Mouse (Mus musculus) forebrain, embryonic 14.5 days (tissue): ENCODE measurements at regions not wholly inside any gene's neighbourhood (a gene's known extent, or its start where the extent isn't known, plus 50 kb on each side); places are given as distances from the start of the nearest gene placed in this dataset.

Experiments used
- ATAC-seq: fragments of 200-750 bp; cut with Nextera tagmentation; 2 replicates; pipeline ENCODE4 v1.8.0; 2017; ENCODE audit warnings: mild to moderate bottlenecking, moderate library complexity
- DNase-seq: peaks from one replicate; pipeline ENCODE4 v3.0.0-alpha.2; 2015; ENCODE audit warnings: low spot score
- H3K27ac ChIP-seq: fragments of 300-500 bp; sonication (generic); 2 replicates; pipeline ENCODE4 v1.5.1; 2014; ENCODE audit warnings: low read depth, mild to moderate bottlenecking, control low read depth, low read length, moderate library complexity
- H3K27me3 ChIP-seq: fragments of 300-500 bp; sonication (generic); replicated peaks from 2 replicates; pipeline ENCODE4 v1.6.1; 2014; ENCODE audit warnings: low read length, control low read depth, mixed read lengths; ENCODE audit not compliant: control insufficient read depth, insufficient read depth
- H3K36me3 ChIP-seq: fragments of 300-500 bp; sonication (generic); 2 replicates; pipeline ENCODE4 v1.6.1; 2014; ENCODE audit warnings: low read length, control low read depth; ENCODE audit not compliant: control insufficient read depth, insufficient read depth
- H3K4me1 ChIP-seq: fragments of 300-500 bp; sonication (generic); 2 replicates; pipeline ENCODE4 v1.6.1; 2014; ENCODE audit warnings: antibody characterized with exemption, low read length, control low read depth; ENCODE audit not compliant: control insufficient read depth, insufficient read depth
- H3K4me2 ChIP-seq: fragments of 300-500 bp; sonication (generic); 2 replicates; pipeline ENCODE4 v1.6.1; 2014; ENCODE audit warnings: mild to moderate bottlenecking, control low read depth, low read length
- H3K4me3 ChIP-seq: fragments of 300-500 bp; sonication (generic); 2 replicates; pipeline ENCODE4 v1.5.1; 2014; ENCODE audit warnings: low read depth, low read length, control low read depth
- H3K9ac ChIP-seq: fragments of 300-500 bp; sonication (generic); 2 replicates; pipeline ENCODE4 v1.6.1; 2014; ENCODE audit warnings: mild to moderate bottlenecking, low read length, control low read depth, moderate library complexity
- H3K9me3 ChIP-seq: fragments of 300-500 bp; sonication (generic); replicated peaks from 2 replicates; pipeline ENCODE4 v1.6.1; 2016; ENCODE audit warnings: low read length, control low read depth, mixed read lengths; ENCODE audit not compliant: control insufficient read depth
- WGBS: fragments of 180-500 bp; shearing (Covaris S2); extraction: QIAGEN DNeasy Blood & Tissue Kit; methylation state at CpG from one replicate; pipeline ENCODE4 v1.1.7; 2014; 5-methylcytosine and 5-hydroxymethylcytosine counted together

DNA sequence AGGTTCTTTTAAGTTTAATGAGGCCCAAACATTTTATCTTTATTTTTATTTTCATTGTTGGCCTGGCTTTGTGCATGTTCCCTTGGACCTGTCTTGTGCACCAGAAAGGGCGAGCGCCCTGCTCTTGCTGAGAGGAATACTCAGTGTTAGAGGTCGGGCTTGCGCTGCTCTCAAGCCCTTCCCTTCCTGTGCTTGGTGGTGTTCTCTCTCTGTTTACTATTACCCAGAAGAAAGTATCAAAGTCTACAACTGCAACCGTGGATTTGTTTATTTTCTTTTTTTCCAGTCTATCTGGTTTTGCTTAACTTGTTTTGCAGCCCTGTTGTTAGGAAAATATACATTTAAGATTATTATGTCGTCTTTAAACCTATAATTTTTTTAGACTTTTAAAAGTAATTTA is 74.1 kb upstream of the Aldh1a3 start:
- Histone ChIP-seq H3K27me3 (no peaks in the 10 kb centered on the region), H3K27ac (no peak overlapping the region), H3K4me1 (no peaks in the 10 kb centered on the region), H3K9me3 (no peaks in the 10 kb centered on the region), H3K9ac (no peak overlapping the region), H3K4me3 (no peak overlapping the region), H3K36me3 (no peaks in the 10 kb centered on the region), H3K4me2 (no peak overlapping the region)
- no peak for DNase-seq
- no peak for ATAC-seq
- WGBS, result 87% methylated on average over 6 of the region's 6 CpGs

GRCm38 (mm10) chr7:66497480-66497879 is 70.2 kb upstream of the Aldh1a3 start:
- Histone ChIP-seq H3K4me2 (no peak overlapping the region), H3K36me3 (no peaks in the 10 kb centered on the region), H3K9ac (no peak overlapping the region), H3K27me3 (no peaks in the 10 kb centered on the region), H3K27ac (no peak overlapping the region), H3K9me3 (no peaks in the 10 kb centered on the region), H3K4me1 (no peaks in the 10 kb centered on the region), H3K4me3 (no peak overlapping the region)
- WGBS, result 56% methylated on average over 1 of the region's 1 CpGs
- ATAC-seq (no peak), DNase-seq (no peak)

DNA sequence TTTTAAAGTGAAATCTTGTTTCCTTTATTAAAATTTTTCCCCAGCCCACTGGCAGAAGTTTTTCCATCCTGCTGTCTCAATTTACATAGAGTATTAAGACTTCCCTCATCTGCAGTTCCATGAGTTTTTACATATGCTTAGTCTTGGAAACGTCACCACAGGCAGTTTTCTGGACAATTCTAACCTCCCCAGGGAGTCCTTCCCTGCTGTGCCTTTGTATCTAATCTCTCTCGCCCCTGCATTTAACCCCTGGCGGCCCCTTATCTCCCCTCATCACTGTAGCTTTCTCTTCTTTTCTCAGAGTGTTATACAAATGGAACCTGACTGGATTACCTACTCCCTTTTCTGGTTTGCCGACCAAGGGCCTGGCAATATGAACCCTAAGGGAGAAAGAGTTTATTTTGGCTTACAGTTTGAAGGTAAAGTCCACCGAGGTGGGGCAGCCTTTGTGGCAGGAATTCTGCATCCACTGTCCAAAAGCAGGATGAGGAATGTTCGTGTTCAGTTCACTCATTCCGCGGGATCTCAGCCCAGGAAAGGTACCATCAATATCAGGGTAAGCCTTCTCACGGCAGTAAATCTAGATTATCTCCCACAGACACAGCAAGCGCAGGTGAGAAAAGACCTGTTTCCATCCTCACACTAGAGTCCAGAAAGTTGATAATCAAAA is 66.0 kb upstream of the Aldh1a3 start:
- Histone ChIP-seq H3K9me3 (no peaks in the 10 kb centered on the region), H3K27me3 (no peaks in the 10 kb centered on the region), H3K4me3 (no peak overlapping the region), H3K36me3 (no peaks in the 10 kb centered on the region), H3K4me1 (no peaks in the 10 kb centered on the region), H3K9ac (no peak overlapping the region), H3K4me2 (no peak overlapping the region), H3K27ac (no peak overlapping the region)
- no peak for DNase-seq
- WGBS, result 62% methylated on average over 10 of the region's 10 CpGs
- no peak for ATAC-seq

DNA sequence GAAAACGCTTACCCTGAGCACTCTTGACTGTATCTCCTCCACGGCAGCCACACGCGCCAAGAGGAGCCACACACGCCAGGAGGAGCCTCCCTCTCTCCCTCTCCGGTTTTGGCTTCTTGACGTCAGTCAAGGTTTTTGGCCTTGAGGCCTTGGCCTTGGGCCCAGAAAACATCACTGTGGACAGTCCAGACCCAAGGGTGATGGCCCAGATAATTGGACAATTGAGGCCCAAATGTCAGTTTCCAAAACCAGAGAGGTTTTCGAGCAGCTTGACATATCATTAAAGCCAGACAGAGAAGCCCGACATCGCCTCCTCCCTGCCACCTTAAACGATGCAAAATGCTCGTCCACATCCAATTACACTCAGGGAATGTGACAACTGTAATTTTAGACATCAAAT is 65.4 kb upstream of the Aldh1a3 start:
- peak; percentile 34 for DNase-seq

GRCm38 (mm10) chr7:66491501-66491900 is 64.2 kb upstream of the Aldh1a3 start:
- 72% methylated on average over 2 of the region's 2 CpGs for WGBS
- Histone ChIP-seq H3K27ac (no peak overlapping the region), H3K9ac (no peak overlapping the region), H3K27me3 (no peaks in the 10 kb centered on the region), H3K9me3 (no peaks in the 10 kb centered on the region), H3K4me2 (no peak overlapping the region), H3K4me1 (no peaks in the 10 kb centered on the region), H3K36me3 (no peaks in the 10 kb centered on the region), H3K4me3 (no peak overlapping the region)
- DNase-seq, result no peak
- ATAC-seq, result no peak

More for the DNA sequence above, 65.4 kb upstream of the Aldh1a3 start:
- no peaks in the 10 kb centered on the region for H3K9me3 ChIP-seq
- H3K9ac ChIP-seq, result no peak overlapping the region
- no peak for ATAC-seq
- no peaks in the 10 kb centered on the region for H3K27me3 ChIP-seq
- H3K4me2 ChIP-seq, result no peak overlapping the region
- H3K27ac ChIP-seq, result no peak overlapping the region
- WGBS, result 59% methylated on average over 12 of the region's 12 CpGs
- H3K4me3 ChIP-seq, result no peak overlapping the region
- no peaks in the 10 kb centered on the region for H3K4me1 ChIP-seq
- no peaks in the 10 kb centered on the region for H3K36me3 ChIP-seq

DNA sequence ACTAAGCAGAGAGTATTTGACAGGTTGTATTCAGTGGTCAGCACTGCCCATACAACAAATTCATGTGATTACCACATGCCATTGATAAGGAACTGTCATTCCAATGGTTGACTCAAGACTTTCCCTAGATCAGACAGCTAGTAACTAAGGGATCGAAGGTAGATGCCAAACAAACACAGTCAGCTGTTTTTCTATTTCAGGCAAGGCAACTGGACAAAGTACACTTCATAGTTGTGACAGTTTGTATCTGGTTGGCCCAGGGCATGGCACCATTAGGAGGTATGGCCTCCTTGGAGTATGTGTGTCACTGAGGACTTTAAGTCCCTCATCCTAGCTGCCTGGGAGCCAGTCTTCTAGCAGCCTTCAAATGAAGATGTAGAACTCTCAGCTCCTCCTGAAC is 62.8 kb upstream of the Aldh1a3 start:
- no peak overlapping the region for H3K27ac ChIP-seq
- WGBS, result 94% methylated on average over 1 of the region's 1 CpGs
- no peak overlapping the region for H3K4me3 ChIP-seq
- H3K27me3 ChIP-seq, result no peaks in the 10 kb centered on the region
- H3K9me3 ChIP-seq, result no peaks in the 10 kb centered on the region
- no peak overlapping the region for H3K9ac ChIP-seq
- H3K4me2 ChIP-seq, result no peak overlapping the region
- ATAC-seq (no peak), DNase-seq (no peak)
- H3K4me1 ChIP-seq, result no peaks in the 10 kb centered on the region
- no peaks in the 10 kb centered on the region for H3K36me3 ChIP-seq

GRCm38 (mm10) chr7:66487751-66488150 is 60.4 kb upstream of the Aldh1a3 start:
- no peak overlapping the region for H3K27ac ChIP-seq
- DNase-seq (peak; percentile 7), ATAC-seq (no peak)
- no peaks in the 10 kb centered on the region for H3K36me3 ChIP-seq
- no peaks in the 10 kb centered on the region for H3K27me3 ChIP-seq
- no peaks in the 10 kb centered on the region for H3K9me3 ChIP-seq
- no peak overlapping the region for H3K9ac ChIP-seq
- H3K4me1 ChIP-seq, result no peaks in the 10 kb centered on the region
- H3K4me2 ChIP-seq, result no peak overlapping the region
- no peak overlapping the region for H3K4me3 ChIP-seq

DNA sequence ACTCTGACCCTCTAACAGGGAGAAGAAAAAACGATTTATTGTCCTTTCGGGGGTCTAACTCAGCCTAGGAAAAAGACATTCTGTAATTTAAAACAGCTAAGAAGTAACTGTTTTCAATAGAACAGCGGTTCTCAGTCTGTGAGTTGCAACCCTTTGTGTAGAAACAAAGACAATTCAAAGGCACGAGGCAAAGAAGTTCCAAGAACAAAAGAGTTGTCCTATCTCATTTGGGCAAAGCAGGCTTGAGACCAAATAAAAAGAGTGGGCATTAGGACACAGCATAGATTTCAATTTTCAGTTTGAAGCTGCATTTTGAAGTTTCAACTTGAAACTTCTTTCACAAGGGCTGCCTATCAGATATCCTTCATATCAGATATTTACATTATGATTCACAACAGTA is 53.1 kb upstream of the Aldh1a3 start:
- ATAC-seq (no peak), DNase-seq (no peak)
- no peak overlapping the region for H3K4me3 ChIP-seq
- H3K36me3 ChIP-seq, result no peaks in the 10 kb centered on the region
- 0 out of 2 replicates have a peak, but pooled peaks cover 2% of the 10 kb centered on the region for H3K4me1 ChIP-seq
- WGBS, result 5% methylated on average over 4 of the region's 4 CpGs
- no peaks in the 10 kb centered on the region for H3K27me3 ChIP-seq
- no peaks in the 10 kb centered on the region for H3K9me3 ChIP-seq
- no peak overlapping the region for H3K9ac ChIP-seq
- no peak overlapping the region for H3K4me2 ChIP-seq
- H3K27ac ChIP-seq, result no peak overlapping the region

GRCm38 (mm10) chr7:66479321-66479720 is 52.0 kb upstream of the Aldh1a3 start:
- H3K4me3 ChIP-seq, result no peak overlapping the region
- H3K36me3 ChIP-seq, result no peaks in the 10 kb centered on the region
- no peaks in the 10 kb centered on the region for H3K27me3 ChIP-seq
- no peak overlapping the region for H3K4me2 ChIP-seq
- H3K9me3 ChIP-seq, result no peaks in the 10 kb centered on the region
- H3K9ac ChIP-seq, result no peak overlapping the region
- H3K27ac ChIP-seq, result no peak overlapping the region
- ATAC-seq, result no peak
- 0 out of 2 replicates have a peak, but pooled peaks cover 2% of the 10 kb centered on the region for H3K4me1 ChIP-seq
- WGBS, result 93% methylated on average over 4 of the region's 4 CpGs
- no peak for DNase-seq
